Mouse (Mus musculus) left cerebral cortex, adult 9 months (tissue): ENCODE measurements around the gene Ofcc1.

Experiments
- DNase-seq, 2 experiments: peaks; one replicate each; pipeline ENCODE4 v3.0.0; 2022; ENCODE audit warnings: low spot score in 2 of 2

Gene Ofcc1

GRCm38 (mm10) chr13:40000236-40000635 lies 361.0 kb downstream of the Ofcc1 start:
- no peak for DNase-seq

- no peak for DNase-seq
Measured at GRCm38 (mm10) chr13:39997901-39998300, 363.3 kb downstream of the Ofcc1 start.

- no peak for DNase-seq
Measured at GRCm38 (mm10) chr13:39979294-39980061, 381.8 kb downstream of the Ofcc1 start.

GRCm38 (mm10) chr13:39968349-39969016 lies 392.8 kb downstream of the Ofcc1 start:
- no peak for DNase-seq

GRCm38 (mm10) chr13:39957226-39957625 lies 404.0 kb downstream of the Ofcc1 start:
- DNase-seq = no peak

GRCm38 (mm10) chr13:39956017-39956416 lies 405.2 kb downstream of the Ofcc1 start:
- no peak for DNase-seq
